Mouse (Mus musculus) lung, postnatal 0 days (tissue): ENCODE measurements at regions not wholly inside any gene's neighbourhood (a gene's known extent, or its start where the extent isn't known, plus 50 kb on each side); places are given as distances from the start of the nearest gene placed in this dataset.

ENCODE experiments used
- CTCF ChIP-seq: IDR thresholded peaks from 2 replicates; pipeline ENCODE4 v1.5.1; 2016; ENCODE audit warnings: antibody characterized with exemption, mild to moderate bottlenecking
- EP300 ChIP-seq: IDR thresholded peaks from 2 replicates; pipeline ENCODE4 v1.6.1; 2016; ENCODE audit warnings: antibody characterized with exemption, mild to moderate bottlenecking, control low read depth

GRCm38 (mm10) chr16:90571107-90571506, 156.1 kb downstream of the Mis18a start:
- TF ChIP-seq CTCF (no peak), EP300 (no peak)
